Mouse (Mus musculus) fibroblast of lung, adult 2 months (primary cell): ENCODE results near the gene Cwc27.

Experiments used
- DNase-seq: peaks from one replicate; pipeline ENCODE4 v3.0.0-alpha.2; 2011; ENCODE audit warnings: low read depth

The Cwc27 gene

DNA sequence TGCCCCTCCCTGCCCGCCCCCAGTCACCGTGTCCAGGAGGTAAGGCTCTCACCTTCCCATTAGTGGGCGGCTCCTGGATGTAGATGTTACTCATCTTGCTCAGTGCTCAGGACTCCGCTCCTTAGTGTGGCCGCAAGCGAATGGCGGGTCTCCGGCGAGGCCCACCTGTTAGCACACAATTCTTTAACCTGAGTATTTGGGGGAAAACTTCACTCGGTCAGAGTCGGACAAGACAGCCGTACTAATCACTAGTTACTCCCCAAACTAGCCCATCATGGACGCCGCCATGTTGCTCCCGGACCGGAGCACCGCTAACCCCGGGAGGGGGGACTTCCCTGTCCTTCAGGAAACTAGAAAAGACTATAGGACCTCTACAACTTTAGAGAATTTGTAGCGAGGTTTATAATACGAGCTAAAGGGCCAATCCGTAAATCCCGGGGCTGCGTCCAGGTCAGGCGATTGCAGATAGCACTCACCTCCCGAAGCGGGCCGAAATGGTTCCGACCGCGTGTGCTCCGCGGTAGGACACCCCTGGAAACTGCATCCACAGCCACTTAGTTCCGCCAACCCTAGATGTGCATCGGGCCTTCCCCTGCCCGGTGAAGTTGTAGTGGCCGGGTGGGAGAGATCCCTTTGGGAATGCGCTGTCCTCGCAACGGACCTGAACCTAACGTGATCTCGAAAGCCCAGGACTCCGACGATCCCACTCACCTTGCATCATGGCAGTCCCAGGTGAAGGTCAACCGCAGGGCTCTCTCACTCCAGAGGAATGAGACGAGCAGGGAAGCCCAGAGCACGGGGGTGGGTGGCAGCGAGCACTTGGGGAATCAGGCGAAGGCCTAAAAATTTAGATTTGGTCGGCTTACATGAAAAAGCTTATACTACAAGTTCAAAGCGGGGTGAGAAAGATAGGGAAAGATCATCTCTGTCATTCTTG, at the start of gene Cwc27:
Gene Cwc27 (minus strand): TSS at position 508 of the 937 bp plus-strand sequence.
- DNase-seq: peak; percentile 53

DNA sequence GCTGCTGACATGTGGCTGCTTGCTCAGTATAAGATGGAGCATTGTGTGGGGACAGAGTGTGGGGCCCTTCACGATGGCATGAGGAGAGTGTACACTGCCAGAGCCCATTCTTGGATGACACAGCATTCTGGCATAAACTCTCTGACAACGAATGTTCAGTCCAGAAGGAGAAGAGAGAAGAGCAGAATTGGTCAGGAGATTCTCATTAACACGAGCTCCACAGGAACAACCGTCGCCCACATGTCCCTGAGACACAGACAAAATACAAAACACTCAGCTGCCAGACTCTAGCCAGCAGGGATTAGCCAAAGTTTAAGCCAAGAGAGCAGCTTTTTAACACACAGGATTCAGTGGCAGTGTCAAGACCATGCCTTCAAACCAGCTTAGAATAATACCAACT, 49.8 kb upstream of the Cwc27 start:
- no peak for DNase-seq

DNA sequence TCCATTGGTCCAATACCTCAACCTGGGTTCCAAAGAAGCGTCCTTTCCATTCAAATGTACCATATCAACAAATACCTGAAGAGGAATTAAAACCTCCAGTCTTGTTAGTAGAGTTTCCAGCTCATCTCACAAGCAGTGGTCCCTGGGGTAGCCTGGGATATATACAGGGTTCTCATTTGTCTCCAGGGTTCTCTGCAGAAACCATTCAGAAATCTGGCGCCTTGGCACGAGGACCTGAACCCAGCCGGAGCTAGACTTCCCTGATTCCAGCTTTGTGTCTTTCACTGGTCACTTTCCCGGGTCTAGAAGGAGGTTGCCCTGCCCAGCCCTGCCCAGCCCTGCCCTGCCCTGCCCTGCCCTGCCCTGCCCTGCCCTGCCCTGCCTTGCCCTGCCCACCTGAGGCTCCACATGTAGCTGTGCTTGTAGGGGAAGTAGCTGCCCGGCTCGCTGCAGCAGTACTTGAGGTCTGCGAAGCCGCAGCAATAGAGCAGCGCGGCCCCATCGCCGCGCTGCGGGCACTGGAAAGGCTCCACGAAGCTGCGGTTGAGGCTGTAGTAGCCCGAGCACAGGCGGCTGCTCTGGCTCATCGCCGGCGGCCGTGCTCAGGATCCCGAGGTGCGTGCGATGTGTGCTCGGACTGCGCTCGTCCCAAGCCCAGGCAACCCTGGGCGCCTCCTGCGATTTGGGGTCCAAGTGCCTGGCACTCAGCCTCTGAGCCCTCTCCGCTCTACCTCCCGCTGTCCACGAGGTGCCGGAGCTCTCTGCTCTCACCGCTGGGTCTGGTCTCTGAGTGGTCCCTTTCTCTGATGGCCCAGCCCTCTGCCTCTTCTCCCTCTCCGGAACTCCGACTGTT, 46.4 kb upstream of the Cwc27 start, which contains the start of gene Shisal2b:
Gene Shisal2b (minus strand): TSS at position 767 of the 853 bp plus-strand sequence.
- DNase-seq: peak; percentile 9

DNA sequence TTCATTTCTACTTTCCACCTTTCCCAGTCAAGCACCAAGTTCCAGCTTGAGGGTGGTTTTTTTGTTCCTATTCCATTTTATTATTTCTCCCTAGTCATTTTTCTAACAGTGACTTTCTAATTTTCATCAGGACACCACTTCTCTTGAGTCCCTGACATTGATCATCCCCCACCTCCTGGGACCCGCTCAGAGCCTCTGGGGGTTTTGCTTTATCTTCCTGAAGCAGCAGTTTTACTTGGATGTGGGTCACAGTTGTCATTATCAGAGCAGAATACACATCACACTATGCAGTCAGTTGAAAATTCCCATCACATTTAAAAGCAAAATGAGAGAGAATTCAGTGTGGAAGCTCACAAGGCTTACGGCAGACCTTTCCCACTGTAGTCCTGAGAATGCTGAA, 36.7 kb upstream of the Cwc27 start:
- DNase-seq: no peak

DNA sequence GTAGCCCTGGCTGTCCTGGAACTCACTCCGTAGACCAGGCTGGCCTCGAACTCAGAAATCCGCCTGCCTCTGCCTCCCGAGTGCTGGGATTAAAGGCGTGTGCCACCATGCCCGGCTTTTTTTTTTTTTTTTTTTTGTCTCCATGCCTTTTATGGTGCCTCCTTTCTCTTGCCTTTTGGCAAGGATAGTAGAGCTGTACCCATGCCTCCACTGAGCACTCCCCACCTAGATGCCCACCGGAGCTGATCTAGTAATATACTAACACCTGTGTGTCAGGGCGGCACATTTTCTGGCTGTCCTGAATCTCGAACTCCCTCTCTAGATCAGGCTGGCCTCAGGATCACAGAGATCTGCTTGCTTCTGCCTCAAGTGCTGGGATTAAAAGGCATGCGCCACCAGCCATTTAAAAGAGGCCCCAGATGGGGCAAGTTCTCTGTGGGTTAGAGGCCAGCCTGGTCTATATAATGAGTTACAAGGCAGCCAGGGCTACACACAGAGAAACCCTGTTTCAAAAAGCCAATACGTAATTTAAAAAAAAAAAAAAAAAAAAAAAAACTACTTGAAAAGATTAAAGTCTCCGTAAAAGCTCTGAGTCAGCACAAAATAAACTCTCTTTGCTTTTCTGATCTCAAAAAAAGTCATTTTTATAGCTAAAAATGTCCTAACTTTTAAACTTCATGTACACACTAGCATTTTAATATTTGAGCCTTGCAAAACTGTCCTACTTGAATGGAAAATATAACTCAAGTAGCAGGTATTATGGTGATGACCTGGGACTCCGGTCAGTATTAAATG, 26.6 kb upstream of the Cwc27 start:
- DNase-seq: no peak

DNA sequence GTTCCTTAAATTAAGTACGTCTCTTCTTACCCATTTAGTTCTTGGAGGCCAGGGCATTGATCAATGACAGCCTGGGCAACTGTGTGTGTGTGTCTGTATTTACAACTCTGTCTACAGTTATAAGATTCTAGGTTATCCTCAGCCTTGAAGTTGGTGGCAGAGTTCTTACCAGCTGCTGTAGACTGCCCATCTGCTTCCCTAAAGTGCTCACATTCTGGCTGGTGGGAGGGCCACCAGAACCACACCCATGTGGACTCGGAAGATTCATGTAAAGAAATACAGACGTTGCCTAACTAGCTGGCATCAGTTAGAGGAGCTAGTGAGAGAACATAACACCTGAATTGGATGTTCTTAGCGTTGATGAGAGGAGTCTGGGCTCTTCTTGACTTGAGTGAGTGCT, 25.0 kb upstream of the Cwc27 start:
- DNase-seq: no peak

DNA sequence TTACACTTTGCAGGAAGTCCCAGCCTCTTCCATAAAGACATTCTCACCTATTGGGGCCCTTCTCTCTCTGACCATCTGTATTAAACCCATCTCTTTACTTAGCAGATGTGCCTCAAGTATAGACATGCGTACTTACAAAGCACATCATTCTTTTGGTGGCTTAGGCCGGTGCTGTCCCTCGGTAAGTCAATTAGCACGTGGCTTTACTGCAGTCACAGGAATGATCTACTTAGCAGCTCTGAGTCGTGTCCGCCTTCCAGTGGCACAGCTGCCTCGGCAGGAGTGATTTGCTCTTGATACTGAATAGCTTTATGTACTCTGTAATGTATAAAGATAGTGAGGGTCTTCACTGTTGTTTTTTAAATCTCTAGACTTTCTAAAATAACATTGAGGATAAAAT, 20.7 kb upstream of the Cwc27 start:
- DNase-seq: no peak

DNA sequence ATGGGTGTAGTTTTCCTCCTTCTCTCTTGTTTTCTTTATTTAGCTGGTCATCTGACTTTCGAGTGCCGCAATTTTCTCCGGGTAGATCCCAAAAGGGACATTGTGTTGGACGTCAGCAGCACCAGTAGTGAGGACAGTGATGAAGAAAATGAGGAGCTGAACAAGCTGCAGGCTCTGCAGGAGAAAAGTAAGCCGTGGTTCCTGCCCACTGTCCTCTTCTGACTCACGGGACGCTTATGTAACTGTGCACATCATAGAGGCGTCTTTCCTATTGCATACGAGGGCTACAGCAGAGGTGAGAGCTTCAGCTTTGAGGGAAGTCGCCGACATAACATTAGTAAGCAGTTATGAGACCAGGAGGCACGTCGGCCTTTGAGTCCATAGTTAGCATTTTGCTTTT, 15.9 kb upstream of the Cwc27 start:
- DNase-seq: no peak

DNA sequence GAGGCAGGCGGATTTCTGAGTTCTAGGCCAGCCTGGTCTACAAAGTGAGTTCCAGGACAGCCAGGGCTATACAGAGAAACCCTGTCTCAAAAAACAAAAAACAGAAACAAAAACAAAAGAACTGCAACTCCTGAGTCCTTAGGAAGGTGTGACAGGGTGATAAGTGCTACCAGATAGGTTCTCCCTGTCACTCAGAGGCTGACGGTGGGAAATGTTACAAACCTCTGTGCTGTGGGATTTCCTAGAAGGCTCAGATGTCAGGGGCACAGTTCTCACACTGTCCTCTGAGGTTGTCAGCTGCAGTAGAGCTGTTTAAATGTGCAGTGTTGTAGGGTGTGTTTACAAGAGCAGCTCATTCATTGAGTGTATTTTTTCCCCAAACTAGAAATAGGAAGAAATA, 8.5 kb upstream of the Cwc27 start:
- no peak for DNase-seq

DNA sequence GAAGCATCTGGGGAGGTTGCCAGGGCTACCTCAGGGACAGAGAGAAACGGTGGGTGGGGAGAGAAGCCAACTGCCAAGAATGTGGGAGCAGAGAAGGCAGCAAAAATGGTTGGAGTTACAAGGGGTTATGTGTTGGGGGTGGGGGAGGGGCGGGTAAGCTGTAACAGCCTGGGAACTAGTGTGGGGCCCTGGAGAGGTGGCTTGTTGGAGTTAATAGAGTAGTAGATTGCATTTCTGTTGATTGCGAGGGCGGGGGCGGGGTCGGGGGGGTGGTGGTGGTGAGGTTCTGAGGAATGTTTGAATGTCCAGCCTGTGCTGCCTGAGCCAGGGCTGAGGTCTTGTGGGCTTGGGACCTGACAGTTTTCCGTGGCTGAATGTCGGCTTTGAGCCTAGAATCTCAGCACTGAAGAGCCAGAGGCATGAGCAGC, 5.5 kb upstream of the Cwc27 start:
- peak; percentile 24 for DNase-seq

DNA sequence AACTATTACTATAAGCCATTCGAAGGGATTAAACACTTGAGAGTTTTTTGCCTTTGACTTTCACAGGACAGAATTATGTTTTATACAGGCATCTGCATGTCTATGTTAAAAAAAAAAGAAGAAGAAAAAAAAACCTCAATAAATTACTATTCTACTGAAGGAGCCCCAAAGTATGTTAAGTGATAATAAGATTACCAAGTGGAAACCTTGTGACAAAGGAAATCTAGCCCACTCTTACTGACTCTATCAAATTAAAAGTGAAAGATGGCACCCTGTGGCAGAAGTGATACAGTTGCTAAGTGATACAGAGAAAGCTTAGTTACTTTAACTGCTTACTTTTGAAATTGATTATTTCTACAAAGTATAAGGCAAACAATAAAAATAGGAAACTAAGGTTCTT, 5.0 kb upstream of the Cwc27 start:
- DNase-seq: no peak

DNA sequence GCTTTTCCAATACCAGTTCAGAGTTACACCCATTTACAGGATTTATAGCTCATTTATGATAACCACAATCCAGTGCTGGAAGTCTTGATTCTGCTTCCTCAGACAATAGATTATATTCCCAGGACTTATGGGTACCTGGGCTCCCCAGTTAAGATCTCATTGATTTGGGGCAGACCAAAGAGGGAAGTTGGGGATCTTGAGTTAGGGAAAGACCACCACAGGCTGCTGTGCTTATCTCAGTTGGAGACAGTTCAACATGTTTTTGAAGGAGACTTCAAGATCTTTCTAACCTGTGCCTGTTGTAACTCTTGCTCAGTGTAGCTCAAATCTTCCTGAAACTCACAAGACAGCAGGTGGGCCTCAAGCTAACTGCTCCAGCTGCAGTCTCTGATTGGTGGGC, 4.2 kb upstream of the Cwc27 start:
- no peak for DNase-seq

DNA sequence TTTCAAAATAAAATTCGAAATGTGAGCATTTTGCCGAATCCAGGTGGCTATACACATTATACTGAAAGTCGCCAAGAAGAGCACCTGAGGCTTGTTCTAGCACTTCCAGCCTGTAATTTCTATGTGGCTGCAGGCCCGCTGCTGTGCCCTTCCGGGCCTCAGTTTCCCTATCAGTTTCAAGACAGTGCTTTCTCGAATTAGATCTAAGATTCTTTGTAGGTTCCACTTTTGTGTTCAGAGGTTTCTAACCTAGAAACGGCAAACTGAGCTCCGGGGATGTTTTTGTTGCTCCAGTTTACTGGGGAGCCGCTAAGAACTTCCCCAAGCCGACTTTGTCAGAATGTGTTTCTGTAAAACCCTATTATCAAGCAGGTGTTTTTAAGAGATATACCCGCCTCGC, 754 bp upstream of the Cwc27 start:
- DNase-seq: no peak

DNA sequence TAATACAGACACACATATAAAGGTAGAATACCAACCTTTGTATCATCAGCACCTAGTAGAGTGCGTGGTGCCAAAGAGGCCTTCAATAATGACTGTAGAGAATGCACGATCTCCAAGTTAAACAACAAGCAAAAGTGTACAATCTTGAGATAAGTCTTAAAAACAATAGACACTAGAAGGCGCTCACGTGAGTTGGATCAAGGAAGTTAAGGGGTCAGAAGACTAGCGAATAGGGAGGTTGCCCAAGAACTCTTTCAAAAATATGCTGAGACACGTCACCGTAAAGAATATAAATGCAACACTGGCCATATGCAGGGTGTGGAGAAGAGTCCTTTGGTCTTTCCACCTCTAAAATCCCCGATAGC, 690 bp downstream of the Cwc27 start:
- DNase-seq: no peak

DNA sequence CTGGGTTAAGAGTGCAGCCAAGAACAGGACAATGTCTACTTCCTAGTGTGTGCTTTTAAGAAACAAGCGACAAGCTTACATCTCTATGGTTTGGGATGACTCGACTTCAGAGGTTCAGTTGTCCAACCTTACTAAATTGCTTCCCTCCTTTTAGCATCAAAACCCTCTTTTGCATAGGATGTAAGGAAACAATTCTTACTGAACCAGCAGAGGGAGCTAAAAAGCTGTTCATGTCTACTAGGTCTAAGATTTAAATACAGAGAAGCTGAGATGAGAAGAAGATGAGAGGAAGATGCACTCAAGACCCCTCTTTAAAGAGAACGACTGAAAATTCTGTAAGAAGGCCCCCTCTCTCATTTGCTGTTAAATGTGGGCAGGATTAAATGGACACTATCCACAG, 11.3 kb downstream of the Cwc27 start:
- no peak for DNase-seq

DNA sequence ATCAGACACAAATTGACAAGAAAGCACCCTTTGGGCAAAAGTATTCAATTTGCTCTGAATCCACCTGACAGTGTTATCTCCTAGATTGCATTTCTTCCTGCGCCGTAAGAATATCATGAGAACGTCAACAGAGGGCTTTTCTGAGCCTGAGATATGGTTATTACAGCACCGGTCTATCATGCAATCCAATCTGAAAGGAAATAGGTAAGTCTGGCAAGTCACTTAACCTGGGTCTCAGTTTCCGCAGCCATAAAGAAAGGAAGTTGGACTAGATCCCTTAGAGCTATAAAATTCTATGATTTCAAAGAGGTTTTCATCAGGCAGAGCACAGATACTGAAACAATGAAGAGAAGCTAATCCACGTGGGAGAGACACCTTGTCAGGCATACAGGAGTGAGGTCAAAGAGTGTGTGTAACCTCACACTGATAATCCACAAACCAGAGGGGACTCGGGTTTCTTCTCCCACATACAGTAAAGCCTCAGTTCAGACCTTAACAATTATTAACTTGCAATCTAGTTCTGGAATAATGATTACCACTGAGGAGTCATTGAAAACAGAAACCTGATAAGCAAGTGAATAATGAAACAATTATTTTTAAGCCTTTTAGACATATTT, 17.3 kb downstream of the Cwc27 start:
- DNase-seq: no peak

DNA sequence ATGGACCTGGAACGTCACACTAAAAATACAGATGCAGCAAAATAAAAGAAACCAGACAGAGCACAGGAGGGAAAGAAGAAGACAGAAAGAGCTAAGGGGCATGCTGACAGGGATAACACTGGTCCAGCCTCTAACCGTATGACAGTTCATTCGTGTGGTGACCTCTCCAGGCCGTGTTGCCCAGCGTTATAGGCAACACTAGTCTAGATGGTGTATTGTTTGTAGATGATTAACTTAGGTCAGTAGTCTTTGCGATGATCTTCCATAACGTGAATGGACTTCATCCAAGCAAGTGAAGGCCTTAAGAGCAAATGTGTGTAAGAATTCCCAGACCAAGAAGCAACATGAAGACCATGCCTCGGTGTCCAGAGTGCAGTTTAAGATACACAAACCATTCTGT, 17.9 kb downstream of the Cwc27 start:
- no peak for DNase-seq

DNA sequence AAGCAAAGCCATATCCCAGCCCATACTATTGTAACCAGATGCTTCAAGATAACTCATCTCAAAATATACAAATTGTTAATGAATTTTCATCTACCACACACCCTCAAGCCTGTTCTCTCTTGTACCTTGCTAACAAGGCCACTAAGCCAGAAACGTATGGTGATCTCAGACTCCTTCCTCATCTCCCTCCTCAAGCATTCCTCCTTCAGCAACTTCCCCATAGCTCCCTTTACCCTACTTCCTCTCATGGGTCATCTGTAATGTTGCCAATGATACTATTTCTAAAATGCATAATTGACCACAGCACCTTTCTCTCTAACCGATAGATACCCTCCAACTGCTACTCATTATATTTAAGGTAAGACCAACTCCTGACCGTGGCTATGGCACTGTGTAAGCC, 22.5 kb downstream of the Cwc27 start:
- DNase-seq: no peak

DNA sequence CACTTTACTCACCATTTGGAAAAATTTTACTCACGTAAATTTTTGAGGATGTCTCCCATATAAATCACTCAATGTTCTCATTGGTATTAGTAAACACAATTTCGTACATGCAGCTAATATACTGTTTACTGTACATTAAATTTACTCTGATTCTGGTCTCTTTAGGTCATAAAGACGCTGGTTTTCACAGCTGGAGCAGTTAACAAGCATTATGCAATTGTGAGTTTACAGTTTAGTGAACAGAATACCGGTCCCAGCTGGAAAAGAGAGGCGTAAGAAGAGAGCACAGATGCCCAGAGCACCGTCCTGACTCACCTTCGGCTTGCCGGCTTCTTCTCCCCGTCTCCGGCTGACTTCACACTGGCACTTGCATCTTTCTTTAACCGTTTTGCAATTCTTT, 24.8 kb downstream of the Cwc27 start, which contains the start of gene Srek1ip1:
Gene Srek1ip1 (plus strand): TSS at position 301 of the 400 bp plus-strand sequence.
- DNase-seq: no peak

DNA sequence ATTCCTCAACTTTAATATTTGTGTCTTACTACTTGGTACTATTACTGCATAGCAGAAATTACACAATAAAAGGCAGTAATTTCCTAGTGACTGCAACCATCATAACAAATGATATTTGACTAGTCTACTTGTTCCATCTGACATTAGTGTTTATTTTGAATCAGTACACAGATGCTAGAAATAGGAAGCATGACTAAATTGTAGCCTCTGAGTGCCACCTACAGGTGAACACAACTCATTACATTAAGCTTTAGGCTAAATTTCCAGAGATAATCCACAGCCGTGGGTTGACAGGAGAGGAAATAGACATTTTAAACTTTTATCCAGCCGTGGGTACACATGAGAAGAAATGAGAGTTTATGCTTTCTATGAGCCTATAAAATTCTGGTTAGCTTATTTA, 27.3 kb downstream of the Cwc27 start:
- peak; percentile 23 for DNase-seq

DNA sequence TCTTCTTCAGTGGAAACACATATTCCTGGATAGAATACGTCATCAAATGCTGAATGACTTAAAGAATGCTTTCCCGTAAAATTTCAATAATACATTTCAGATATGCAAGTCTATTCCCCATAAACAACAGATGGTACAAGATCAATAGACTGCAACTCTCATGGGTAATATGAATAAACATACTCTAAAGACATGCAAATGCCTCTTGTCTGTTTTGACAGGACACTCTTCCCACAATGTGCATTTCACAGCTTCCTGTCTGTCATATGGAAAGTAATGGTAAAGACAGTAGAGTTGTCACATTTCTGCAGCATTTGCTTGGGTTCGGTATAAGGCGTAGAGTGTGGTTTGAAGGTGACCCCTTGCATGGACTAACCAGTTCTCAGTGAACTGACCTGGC, 29.7 kb downstream of the Cwc27 start:
- no peak for DNase-seq
